Mouse (Mus musculus): ENCODE results near the gene D1Pas1.

DNA sequence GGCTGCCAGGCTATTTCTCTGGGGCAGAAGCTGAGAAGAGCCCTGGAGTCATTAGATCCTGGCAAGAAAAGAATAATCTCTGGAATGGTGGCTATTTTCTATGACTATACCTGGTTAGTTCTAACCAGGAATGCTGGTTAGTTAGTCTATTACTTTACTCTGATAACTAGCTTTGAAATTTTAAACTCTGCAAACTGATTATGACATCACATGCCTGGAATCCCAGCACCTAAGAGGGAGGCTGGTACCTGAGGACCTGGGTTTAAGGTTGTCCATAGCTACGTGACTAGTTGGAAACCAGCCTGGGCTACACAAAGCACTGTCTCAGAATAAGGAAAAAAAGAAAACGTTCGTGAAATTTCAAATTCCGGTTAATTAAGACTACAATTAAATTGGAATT lies 39.7 kb upstream of the D1Pas1 start:
- TF ChIP-seq ZMIZ1 (IDR thresholded peaks at IDR 0.05; ENCODE audit: low read depth, low read length) (no peak), HCFC1 (IDR thresholded peaks at IDR 0.05; ENCODE audit: low read depth, low read length) (no peak), POLR2A (IDR thresholded peaks at IDR 0.05; ENCODE audit: control insufficient read depth in 1 of 2, insufficient read depth in 1 of 2, low read depth in 1 of 2, low read length in 2 of 2, poor library complexity in 1 of 2) (no peak), ZKSCAN1 (IDR thresholded peaks at IDR 0.05; ENCODE audit: low read depth, low read length) (no peak), E2F4 (IDR thresholded peaks at IDR 0.05; ENCODE audit: borderline replicate concordance, low read depth, low read length) (no peak), CTCF (IDR thresholded peaks at IDR 0.05 in 2 of 3, conservative IDR thresholded peaks at IDR 0.05 in 1 of 3; ENCODE audit: control insufficient read depth in 1 of 3, insufficient read depth in 1 of 3, low read depth in 2 of 3, low read length in 3 of 3, poor library complexity in 1 of 3, severe bottlenecking in 1 of 3) (no peak), BHLHE40 (IDR thresholded peaks at IDR 0.05; ENCODE audit: borderline replicate concordance, low read depth, low read length) (no peak), GATA1 (IDR thresholded peaks at IDR 0.05; ENCODE audit: low read depth, low read length) (no peak), CHD2 (IDR thresholded peaks at IDR 0.05; ENCODE audit: low read length) (no peak)

Measured in MEL (cell line).